Mouse (Mus musculus) C2C12 (cell line): ENCODE data around the gene Grm6.

Experiments
- CEBPB ChIP-seq: IDR thresholded peaks from one replicate; pipeline ENCODE4 v1.6.1; 2011; ENCODE audit warnings: low read depth, mild to moderate bottlenecking, control low read depth, moderate library complexity
- CTCF ChIP-seq: IDR thresholded peaks from one replicate; pipeline ENCODE4 v1.5.1; 2011; ENCODE audit not compliant: control insufficient read depth, insufficient read depth, insufficient read length
- FOSL1 ChIP-seq: IDR thresholded peaks from one replicate; pipeline ENCODE4 v1.8.0; 2011; ENCODE audit warnings: mild to moderate bottlenecking, low read length; ENCODE audit not compliant: poor library complexity, insufficient read depth, severe bottlenecking
- MAX ChIP-seq: IDR thresholded peaks from one replicate; pipeline ENCODE4 v1.6.1; 2011; ENCODE audit warnings: mild to moderate bottlenecking, control low read depth
- MYOD1 ChIP-seq: IDR thresholded peaks from one replicate; pipeline ENCODE4 v1.6.1; 2011; ENCODE audit warnings: low read depth; ENCODE audit not compliant: control insufficient read depth, insufficient read length
- MYOG ChIP-seq: IDR thresholded peaks from one replicate; pipeline ENCODE4 v1.6.1; 2011; ENCODE audit not compliant: control insufficient read depth, insufficient read length; ENCODE audit errors: extremely low read depth
- USF1 ChIP-seq: IDR thresholded peaks from one replicate; pipeline ENCODE4 v1.6.1; 2011; ENCODE audit warnings: low read depth, mild to moderate bottlenecking, control low read depth, moderate library complexity

GRCm38 (mm10) chr11:50913301-50913700 lies 62.8 kb downstream of the Grm6 start:
- TF ChIP-seq CTCF (no peak), MYOG (no peak), USF1 (no peak), MAX (no peak), CEBPB (no peak), FOSL1 (no peak), MYOD1 (no peak)
